Mouse (Mus musculus) cerebellum, adult (tissue): ENCODE data around the gene Pear1.
A peak's percentile ranks its signal among the peaks of the same experiment; 100 is the strongest.

Source experiments
- ATAC-seq: cut with Nextera tagmentation; 2 replicates; pipeline ENCODE4 v1.9.2; 2017; ENCODE audit warnings: mild to moderate bottlenecking, moderate library complexity, mixed read lengths; ENCODE audit not compliant: insufficient number of reproducible peaks, low FRiP score, low TSS enrichment

The Pear1 gene

GRCm38 (mm10) chr3:87767764-87768163, 56.3 kb downstream of the Pear1 start:
- no peak for ATAC-seq

GRCm38 (mm10) chr3:87766284-87766667, 57.8 kb downstream of the Pear1 start:
- ATAC-seq = no peak

- no peak for ATAC-seq
Observed at GRCm38 (mm10) chr3:87765631-87766283, 58.3 kb downstream of the Pear1 start.

- no peak for ATAC-seq
Observed at GRCm38 (mm10) chr3:87765091-87765490, 59.0 kb downstream of the Pear1 start.

GRCm38 (mm10) chr3:87764506-87764905, 59.6 kb downstream of the Pear1 start:
- ATAC-seq = no peak

GRCm38 (mm10) chr3:87763683-87764289, 60.3 kb downstream of the Pear1 start:
- no peak for ATAC-seq

GRCm38 (mm10) chr3:87763202-87763601, 60.9 kb downstream of the Pear1 start:
- ATAC-seq = no peak

GRCm38 (mm10) chr3:87761408-87762375, 62.4 kb downstream of the Pear1 start:
- ATAC-seq = no peak

- ATAC-seq = no peak
Observed at GRCm38 (mm10) chr3:87758641-87759040, 65.5 kb downstream of the Pear1 start.

- ATAC-seq = 0 out of 2 replicates have a peak, but pooled peaks have one; percentile 15
Observed at GRCm38 (mm10) chr3:87756488-87756887, 67.6 kb downstream of the Pear1 start.

- ATAC-seq = peak; percentile 89
Observed at GRCm38 (mm10) chr3:87755964-87756363, 68.1 kb downstream of the Pear1 start.

GRCm38 (mm10) chr3:87753829-87754228, 70.3 kb downstream of the Pear1 start:
- no peak for ATAC-seq

GRCm38 (mm10) chr3:87752567-87752966, 71.5 kb downstream of the Pear1 start:
- ATAC-seq = no peak

GRCm38 (mm10) chr3:87749977-87750376, 74.1 kb downstream of the Pear1 start:
- ATAC-seq = no peak

- no peak for ATAC-seq
Observed at GRCm38 (mm10) chr3:87749036-87749435, 75.1 kb downstream of the Pear1 start.

GRCm38 (mm10) chr3:87748431-87748830, 75.7 kb downstream of the Pear1 start, which contains the start of gene Lrrc71:
Gene Lrrc71 (minus strand): TSS chr3:87748625.
- ATAC-seq = no peak

GRCm38 (mm10) chr3:87745036-87745659, 79.0 kb downstream of the Pear1 start:
- no peak for ATAC-seq

GRCm38 (mm10) chr3:87743927-87744326, 80.2 kb downstream of the Pear1 start:
- ATAC-seq = no peak

GRCm38 (mm10) chr3:87742735-87743134, 81.4 kb downstream of the Pear1 start:
- no peak for ATAC-seq

GRCm38 (mm10) chr3:87742013-87742412, 82.1 kb downstream of the Pear1 start:
- ATAC-seq = no peak
